Mouse (Mus musculus) lung, postnatal 0 days (tissue): ENCODE results near the gene Pan3.

Experiments
- CTCF ChIP-seq: IDR thresholded peaks from 2 replicates; pipeline ENCODE4 v1.5.1; 2016; ENCODE audit warnings: antibody characterized with exemption, mild to moderate bottlenecking
- EP300 ChIP-seq: IDR thresholded peaks from 2 replicates; pipeline ENCODE4 v1.6.1; 2016; ENCODE audit warnings: antibody characterized with exemption, mild to moderate bottlenecking, control low read depth

- TF ChIP-seq EP300 (no peak), CTCF (peak; percentile 23)
Observed at GRCm38 (mm10) chr5:147579148-147579547, 149.2 kb downstream of the Pan3 start.
